Mouse (Mus musculus): ENCODE results near the gene Prtn3. TPM values are rescaled to one million over a fixed set of nuclear protein-coding genes. Genes with fewer than 3 reads are reported as not detected.

Gene Prtn3
- 6.5 and 7.9 TPM in 2 replicates for polyA plus RNA-seq (2015; fragmentation: Nextera tagmentation; extraction: Ambion mirVana)

- TF ChIP-seq CTCF (IDR thresholded peaks at IDR 0.05; ENCODE audit: low read depth): no peak
- peak within 1 kb of the TSS; percentile 69 for H3K4me3 ChIP-seq (replicated peaks; ENCODE audit: low read depth, low read length)
- peak within 1 kb of the TSS; percentile 97 for H3K4me2 ChIP-seq (ENCODE audit: low read length)
- ATAC-seq (replicated peaks; ENCODE audit: low FRiP score, low read depth) (peak; percentile 59), DNase-seq (ENCODE audit: low spot score) (peak; percentile 69)
- H3K36me3 ChIP-seq (ENCODE audit: insufficient read depth, low read length): 0 out of 2 replicates have a peak, but pooled peaks cover 3% of the 10 kb centered on the region
- peak within 1 kb of the TSS; percentile 50; the same call in 1 of the 2 replicates for H3K27ac ChIP-seq
- H3K9ac ChIP-seq (ENCODE audit: low read depth, low read length): peak within 1 kb of the TSS; percentile 79
- H3K9me3 ChIP-seq (replicated peaks; ENCODE audit: low read length): no peaks in the 10 kb centered on the region
- 1% methylated on average over 56 of the region's 57 CpGs for WGBS
- H3K27me3 ChIP-seq (ENCODE audit: insufficient read depth, low read length): no peaks in the 10 kb centered on the region
- peaks cover 23% of the 10 kb centered on the region for H3K4me1 ChIP-seq (replicated peaks; ENCODE audit: insufficient read depth, low read length)
Observed at GRCm38 (mm10) chr10:79874290-79874862, at the start of gene Prtn3, which contains the start of gene Plppr3. Gene Prtn3, plus strand, starts transcription at chr10:79874476. Gene Plppr3, minus strand, starts transcription at chr10:79874634.

GRCm38 (mm10) chr10:79831583-79831982, 42.7 kb upstream of the Prtn3 start:
- no peak for DNase-seq (ENCODE audit: low spot score)
- Histone ChIP-seq H3K9me3 (replicated peaks; ENCODE audit: low read length) (no peaks in the 10 kb centered on the region), H3K9ac (ENCODE audit: low read depth, low read length) (no peak overlapping the region), H3K36me3 (ENCODE audit: insufficient read depth, low read length) (no peaks in the 10 kb centered on the region), H3K27me3 (ENCODE audit: insufficient read depth, low read length) (no peaks in the 10 kb centered on the region), H3K4me3 (replicated peaks; ENCODE audit: low read depth, low read length) (no peak overlapping the region), H3K4me2 (ENCODE audit: low read length) (no peak overlapping the region), H3K4me1 (replicated peaks; ENCODE audit: insufficient read depth, low read length) (no peaks in the 10 kb centered on the region), H3K27ac (no peak overlapping the region)
- 89% methylated on average over 3 of the region's 3 CpGs for WGBS
- TF ChIP-seq CTCF (IDR thresholded peaks at IDR 0.05; ENCODE audit: low read depth): no peak
- ATAC-seq (replicated peaks; ENCODE audit: low FRiP score, low read depth): no peak

GRCm38 (mm10) chr10:79832026-79832785, 42.1 kb upstream of the Prtn3 start:
- Histone ChIP-seq H3K27me3 (ENCODE audit: insufficient read depth, low read length) (no peaks in the 10 kb centered on the region), H3K4me3 (replicated peaks; ENCODE audit: low read depth, low read length) (no peak overlapping the region), H3K4me1 (replicated peaks; ENCODE audit: insufficient read depth, low read length) (no peaks in the 10 kb centered on the region), H3K36me3 (ENCODE audit: insufficient read depth, low read length) (no peaks in the 10 kb centered on the region), H3K27ac (no peak overlapping the region), H3K9me3 (replicated peaks; ENCODE audit: low read length) (no peaks in the 10 kb centered on the region), H3K9ac (ENCODE audit: low read depth, low read length) (no peak overlapping the region), H3K4me2 (ENCODE audit: low read length) (no peak overlapping the region)
- 60% methylated on average over 7 of the region's 7 CpGs for WGBS
- DNase-seq (ENCODE audit: low spot score): no peak
- ATAC-seq (replicated peaks; ENCODE audit: low FRiP score, low read depth): no peak
- no peak for TF ChIP-seq CTCF (IDR thresholded peaks at IDR 0.05; ENCODE audit: low read depth)

- Histone ChIP-seq H3K4me2 (ENCODE audit: low read length) (no peak overlapping the region), H3K27ac (no peak overlapping the region), H3K4me3 (replicated peaks; ENCODE audit: low read depth, low read length) (no peak overlapping the region), H3K4me1 (replicated peaks; ENCODE audit: insufficient read depth, low read length) (no peaks in the 10 kb centered on the region), H3K9ac (ENCODE audit: low read depth, low read length) (no peak overlapping the region), H3K27me3 (ENCODE audit: insufficient read depth, low read length) (no peaks in the 10 kb centered on the region), H3K9me3 (replicated peaks; ENCODE audit: low read length) (no peaks in the 10 kb centered on the region), H3K36me3 (ENCODE audit: insufficient read depth, low read length) (no peaks in the 10 kb centered on the region)
- 73% methylated on average over 9 of the region's 9 CpGs for WGBS
- no peak for ATAC-seq (replicated peaks; ENCODE audit: low FRiP score, low read depth)
- no peak for TF ChIP-seq CTCF (IDR thresholded peaks at IDR 0.05; ENCODE audit: low read depth)
- no peak for DNase-seq (ENCODE audit: low spot score)
Observed at GRCm38 (mm10) chr10:79832786-79833181, 41.5 kb upstream of the Prtn3 start.

GRCm38 (mm10) chr10:79834769-79835398, 39.4 kb upstream of the Prtn3 start:
- Histone ChIP-seq H3K27ac (no peak overlapping the region), H3K9me3 (replicated peaks; ENCODE audit: low read length) (no peaks in the 10 kb centered on the region), H3K4me1 (replicated peaks; ENCODE audit: insufficient read depth, low read length) (no peaks in the 10 kb centered on the region), H3K4me2 (ENCODE audit: low read length) (no peak overlapping the region), H3K4me3 (replicated peaks; ENCODE audit: low read depth, low read length) (no peak overlapping the region), H3K9ac (ENCODE audit: low read depth, low read length) (no peak overlapping the region), H3K36me3 (ENCODE audit: insufficient read depth, low read length) (no peaks in the 10 kb centered on the region), H3K27me3 (ENCODE audit: insufficient read depth, low read length) (no peaks in the 10 kb centered on the region)
- peak; percentile 92 for DNase-seq (ENCODE audit: low spot score)
- WGBS: 17% methylated on average over 9 of the region's 9 CpGs
- peak; percentile 70 for ATAC-seq (replicated peaks; ENCODE audit: low FRiP score, low read depth)
- peak; percentile 98 for TF ChIP-seq CTCF (IDR thresholded peaks at IDR 0.05; ENCODE audit: low read depth)

GRCm38 (mm10) chr10:79836918-79837317, 37.4 kb upstream of the Prtn3 start:
- ATAC-seq (replicated peaks; ENCODE audit: low FRiP score, low read depth) (no peak), DNase-seq (ENCODE audit: low spot score) (no peak)
- H3K9ac ChIP-seq (ENCODE audit: low read depth, low read length): no peak overlapping the region
- H3K27ac ChIP-seq: no peak overlapping the region
- H3K36me3 ChIP-seq (ENCODE audit: insufficient read depth, low read length): no peaks in the 10 kb centered on the region
- TF ChIP-seq CTCF (IDR thresholded peaks at IDR 0.05; ENCODE audit: low read depth): peak; percentile 56
- 99% methylated on average over 3 of the region's 3 CpGs for WGBS
- H3K9me3 ChIP-seq (replicated peaks; ENCODE audit: low read length): no peaks in the 10 kb centered on the region
- H3K4me3 ChIP-seq (replicated peaks; ENCODE audit: low read depth, low read length): no peak overlapping the region
- H3K27me3 ChIP-seq (ENCODE audit: insufficient read depth, low read length): no peaks in the 10 kb centered on the region
- H3K4me2 ChIP-seq (ENCODE audit: low read length): no peak overlapping the region
- peaks cover 6% of the 10 kb centered on the region; the same call in 1 of the 2 replicates for H3K4me1 ChIP-seq (replicated peaks; ENCODE audit: insufficient read depth, low read length)

Data from kidney, postnatal 0 days (tissue).